Mouse (Mus musculus): Measurements from ENCODE around the gene Nrxn1. TPM values are rescaled to one million over a fixed set of nuclear protein-coding genes. Genes with fewer than 3 reads are reported as not detected.
A peak's percentile ranks its signal among the peaks of the same experiment; 100 is the strongest.

The Nrxn1 gene
- total and polyA plus RNA-seq, 3 experiments, result 2.0 to 2.7 (median 2.1) TPM

DNA sequence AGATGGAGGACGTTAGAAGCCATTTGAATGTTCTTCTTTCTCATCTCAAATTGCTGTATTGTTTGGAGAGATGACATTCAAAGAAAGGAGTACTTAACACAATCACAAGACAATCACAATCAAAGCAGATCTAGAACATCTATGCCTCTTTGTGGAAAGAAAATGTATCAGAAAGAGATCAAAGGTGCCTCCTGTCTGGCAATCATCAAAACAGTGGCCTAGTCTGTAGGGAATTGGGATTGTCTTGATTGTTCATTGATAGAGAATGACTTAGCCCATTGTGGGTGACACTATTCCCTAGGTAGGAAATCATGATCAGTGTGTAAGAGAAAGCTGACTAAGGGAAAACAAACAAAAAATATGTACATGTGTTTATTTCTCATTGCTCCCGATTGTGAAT is 1060.5 kb downstream of the Nrxn1 start:
- H3K27me3 ChIP-seq (ENCODE audit: control insufficient read depth, insufficient read depth, low read length), result no peaks in the 10 kb centered on the region
- no peak overlapping the region for H3K9ac ChIP-seq (ENCODE audit: low read depth, low read length)
- no peak for DNase-seq
- no peaks in the 10 kb centered on the region for H3K4me1 ChIP-seq (ENCODE audit: control insufficient read depth, insufficient read depth, low read length)
- no peaks in the 10 kb centered on the region for H3K79me2 ChIP-seq (replicated peaks; ENCODE audit: control insufficient read depth, insufficient read depth, low read length)
- no peaks in the 10 kb centered on the region for H3K36me3 ChIP-seq (ENCODE audit: control insufficient read depth, insufficient read depth, low read length)
- no peak overlapping the region for H3K27ac ChIP-seq
- WGBS, result 62% methylated on average over 2 of the region's 2 CpGs
- no peak for TF ChIP-seq EP300 (IDR thresholded peaks at IDR 0.05; ENCODE audit: insufficient read depth, low read depth, low read length)
- no peak for TF ChIP-seq POLR2A (IDR thresholded peaks at IDR 0.05; ENCODE audit: insufficient read depth, low read depth, low read length)
- no peak overlapping the region for H3K4me3 ChIP-seq
- intact Hi-C loops (cut with DNase I), result no loop called here

DNA sequence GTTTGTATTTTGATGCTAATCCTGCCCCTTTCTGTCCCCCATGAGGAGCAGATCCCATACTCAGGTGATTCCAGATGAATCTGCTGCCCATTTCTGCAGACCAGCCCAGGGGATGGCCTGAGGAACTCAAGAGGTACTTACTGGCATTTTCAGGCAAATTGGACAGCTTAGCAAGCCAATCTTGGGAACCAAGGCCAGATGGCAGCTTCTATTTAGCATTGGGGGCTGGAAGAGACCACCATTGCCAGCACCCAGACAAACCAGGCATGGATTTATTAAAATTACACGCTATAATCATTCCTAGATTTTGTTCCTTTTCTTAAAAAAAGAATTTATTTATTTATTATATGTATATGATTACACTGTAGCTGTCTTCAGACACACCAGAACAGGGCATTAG is 1076.2 kb downstream of the Nrxn1 start:
- intact Hi-C loops (cut with DNase I), result no loop called here
- no peak overlapping the region for H3K27ac ChIP-seq
- no peaks in the 10 kb centered on the region for H3K4me1 ChIP-seq (ENCODE audit: control insufficient read depth, insufficient read depth, low read length)
- no peaks in the 10 kb centered on the region for H3K27me3 ChIP-seq (ENCODE audit: control insufficient read depth, insufficient read depth, low read length)
- H3K79me2 ChIP-seq (replicated peaks; ENCODE audit: control insufficient read depth, insufficient read depth, low read length), result no peaks in the 10 kb centered on the region
- H3K9ac ChIP-seq (ENCODE audit: low read depth, low read length), result no peak overlapping the region
- H3K4me3 ChIP-seq, result no peak overlapping the region
- H3K36me3 ChIP-seq (ENCODE audit: control insufficient read depth, insufficient read depth, low read length), result no peaks in the 10 kb centered on the region
- no peak for DNase-seq
- 46% methylated on average over 1 of the region's 1 CpGs for WGBS
- no peak for TF ChIP-seq EP300 (IDR thresholded peaks at IDR 0.05; ENCODE audit: insufficient read depth, low read depth, low read length)
- TF ChIP-seq POLR2A (IDR thresholded peaks at IDR 0.05; ENCODE audit: insufficient read depth, low read depth, low read length), result no peak
- TF ChIP-seq CTCF (IDR thresholded peaks at IDR 0.05), result no peak

DNA sequence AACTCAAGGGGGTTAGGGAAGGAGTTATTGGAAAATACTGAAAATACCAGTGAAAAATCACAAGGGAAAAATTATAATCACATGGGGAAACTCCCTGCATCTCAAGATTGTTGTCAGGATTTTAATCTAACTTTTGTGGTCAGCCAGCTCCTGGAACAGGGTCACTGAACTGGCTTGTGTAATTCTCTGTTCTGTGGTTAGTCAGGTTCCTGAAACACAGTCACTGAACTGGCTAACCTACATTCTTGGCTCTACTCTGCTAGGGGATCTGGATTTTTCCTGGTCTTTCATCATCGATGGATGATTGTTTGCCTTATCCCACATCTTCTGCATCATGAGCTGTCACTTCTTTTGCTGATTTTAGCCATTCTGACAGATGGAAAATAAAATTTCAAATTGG is 1081.1 kb downstream of the Nrxn1 start:
- H3K4me1 ChIP-seq (ENCODE audit: control insufficient read depth, insufficient read depth, low read length), result no peaks in the 10 kb centered on the region
- 79% methylated on average over 1 of the region's 1 CpGs for WGBS
- no peak overlapping the region for H3K4me3 ChIP-seq
- no peak overlapping the region for H3K9ac ChIP-seq (ENCODE audit: low read depth, low read length)
- H3K36me3 ChIP-seq (ENCODE audit: control insufficient read depth, insufficient read depth, low read length), result no peaks in the 10 kb centered on the region
- TF ChIP-seq POLR2A (IDR thresholded peaks at IDR 0.05; ENCODE audit: insufficient read depth, low read depth, low read length), result no peak
- TF ChIP-seq EP300 (IDR thresholded peaks at IDR 0.05; ENCODE audit: insufficient read depth, low read depth, low read length), result no peak
- no peak for TF ChIP-seq CTCF (IDR thresholded peaks at IDR 0.05)
- DNase-seq, result no peak
- intact Hi-C loops (cut with DNase I), result no loop called here
- H3K79me2 ChIP-seq (replicated peaks; ENCODE audit: control insufficient read depth, insufficient read depth, low read length), result no peaks in the 10 kb centered on the region
- H3K27ac ChIP-seq, result no peak overlapping the region
- no peaks in the 10 kb centered on the region for H3K27me3 ChIP-seq (ENCODE audit: control insufficient read depth, insufficient read depth, low read length)

DNA sequence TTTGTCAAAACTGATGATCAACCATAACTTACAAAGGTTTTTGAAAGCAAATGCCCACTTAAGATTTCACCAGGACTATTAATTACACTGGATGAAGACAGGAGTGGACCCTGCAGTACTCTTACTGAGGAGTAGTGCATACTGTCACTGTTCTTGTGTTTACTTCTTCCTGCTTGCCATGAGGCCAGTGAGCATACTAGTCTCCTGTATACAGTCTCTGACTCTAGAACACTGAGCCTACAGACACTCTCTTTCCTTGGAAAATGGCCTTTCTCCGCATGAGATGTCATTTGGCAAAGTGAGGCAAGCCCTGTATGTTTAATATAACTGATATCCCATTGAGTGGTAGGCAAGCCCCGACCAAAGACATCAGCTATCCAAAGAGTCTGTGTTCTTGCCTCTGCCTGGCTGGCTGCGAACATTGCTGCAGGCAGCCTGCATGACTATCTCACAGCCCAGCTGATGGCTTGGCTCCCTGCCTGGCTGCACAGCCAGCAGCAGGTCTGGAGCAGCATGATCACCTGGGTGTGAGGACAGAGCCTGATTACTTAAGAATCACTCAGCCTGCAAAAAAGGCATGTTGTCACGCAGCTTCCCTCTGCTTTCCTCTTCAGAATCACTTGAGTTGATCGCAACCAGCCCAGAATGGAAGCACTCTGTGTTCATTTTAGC is 1085.3 kb downstream of the Nrxn1 start:
- TF ChIP-seq CTCF (IDR thresholded peaks at IDR 0.05) (no peak), POLR2A (IDR thresholded peaks at IDR 0.05; ENCODE audit: insufficient read depth, low read depth, low read length) (no peak), EP300 (IDR thresholded peaks at IDR 0.05; ENCODE audit: insufficient read depth, low read depth, low read length) (no peak)
- WGBS, result 16% methylated on average over 5 of the region's 5 CpGs
- no peak overlapping the region for H3K4me3 ChIP-seq
- DNase-seq, result peak in 1 of 2 experiments; percentile 5
- no peak overlapping the region for H3K9ac ChIP-seq (ENCODE audit: low read depth, low read length)
- no peaks in the 10 kb centered on the region for H3K79me2 ChIP-seq (replicated peaks; ENCODE audit: control insufficient read depth, insufficient read depth, low read length)
- intact Hi-C loops (cut with DNase I), result no loop called here
- H3K36me3 ChIP-seq (ENCODE audit: control insufficient read depth, insufficient read depth, low read length), result no peaks in the 10 kb centered on the region
- no peak overlapping the region for H3K27ac ChIP-seq
- H3K27me3 ChIP-seq (ENCODE audit: control insufficient read depth, insufficient read depth, low read length), result no peaks in the 10 kb centered on the region
- no peaks in the 10 kb centered on the region for H3K4me1 ChIP-seq (ENCODE audit: control insufficient read depth, insufficient read depth, low read length)

DNA sequence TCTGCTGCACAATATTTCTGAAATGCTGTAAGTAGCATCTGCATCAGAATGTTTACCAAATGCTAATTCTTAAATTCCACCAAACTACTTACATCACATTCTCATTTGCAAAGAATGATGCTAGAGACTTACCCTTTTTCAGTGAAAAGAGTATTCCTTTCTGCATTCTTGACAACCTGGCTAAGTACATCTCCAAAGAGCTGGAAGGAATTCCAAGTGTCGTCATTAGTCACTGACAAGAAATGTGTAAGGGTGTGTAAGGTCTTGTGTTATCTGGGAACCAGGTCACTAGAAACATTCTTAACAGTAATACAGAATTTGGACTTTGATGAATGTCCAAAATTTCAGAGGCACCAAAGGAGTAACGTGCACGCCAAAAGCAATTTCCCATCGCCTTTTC is 1102.2 kb downstream of the Nrxn1 start:
- Histone ChIP-seq H3K79me2 (replicated peaks; ENCODE audit: control insufficient read depth, insufficient read depth, low read length) (no peaks in the 10 kb centered on the region), H3K27ac (no peak overlapping the region), H3K4me1 (ENCODE audit: control insufficient read depth, insufficient read depth, low read length) (no peaks in the 10 kb centered on the region), H3K9ac (ENCODE audit: low read depth, low read length) (no peak overlapping the region), H3K36me3 (ENCODE audit: control insufficient read depth, insufficient read depth, low read length) (no peaks in the 10 kb centered on the region), H3K27me3 (ENCODE audit: control insufficient read depth, insufficient read depth, low read length) (no peaks in the 10 kb centered on the region), H3K4me3 (no peak overlapping the region)
- TF ChIP-seq POLR2A (IDR thresholded peaks at IDR 0.05; ENCODE audit: insufficient read depth, low read depth, low read length), result no peak
- no peak for TF ChIP-seq EP300 (IDR thresholded peaks at IDR 0.05; ENCODE audit: insufficient read depth, low read depth, low read length)
- TF ChIP-seq CTCF (IDR thresholded peaks at IDR 0.05), result no peak
- intact Hi-C loops (cut with DNase I), result no loop called here
- DNase-seq, result no peak
- WGBS, result 63% methylated on average over 4 of the region's 4 CpGs

Small RNA genes within 50 kb of the gene (microRNA-seq; reads per million reads assigned to microRNA genes)
- gene Gm24510, result 0 reads per million in 2 experiments
- gene Gm27475, result 0 reads per million in 2 experiments
- 0 reads per million in 2 experiments for gene Gm47307
